9 mouse cellular contexts compared by ENCODE assay signal in the genomic region with DNA sequence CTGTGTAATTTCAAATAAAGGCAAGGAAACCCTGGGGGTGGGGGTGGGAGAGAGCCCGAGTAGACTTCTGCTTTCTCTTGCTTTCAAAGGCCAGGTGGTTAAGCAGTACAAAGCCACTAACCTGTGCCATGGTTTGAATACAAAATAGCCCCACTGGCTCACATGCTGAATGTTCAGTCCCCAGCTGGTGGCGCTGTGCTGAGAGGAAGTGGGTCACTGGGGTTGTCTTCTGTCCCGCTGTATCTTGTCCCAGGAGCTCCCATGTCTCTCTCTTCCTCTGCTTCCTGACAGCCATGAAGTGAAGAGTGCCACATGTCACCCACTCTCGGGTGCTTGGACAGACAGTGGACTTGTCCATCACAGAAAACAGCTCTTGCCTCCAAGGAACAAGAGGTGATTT. TPM values are rescaled to one million over a fixed set of nuclear protein-coding genes. Genes with fewer than 3 reads are reported as not detected.
DNase-seq lines count a peak whose midpoint lies in the region; ATAC-seq and TF ChIP-seq lines count a peak whose summit lies in the region.
"Had no signal": no experiment of that assay in that cellular context is flagged by ENCODE, and none has a peak within 500 bp of the region (broad histone marks: within the 10 kb centered on the region; RNA-seq: fewer than 3 reads in every experiment).

No protein-coding gene starts in this region.

- no peaks in the 10 kb centered on the region for H3K4me1 ChIP-seq in midbrain, postnatal 0 days (ENCODE audit: insufficient read depth, low read length)
- H3K4me1 ChIP-seq in midbrain, embryonic 11.5 days (ENCODE audit: control insufficient read depth, insufficient read depth, low read length), result no peaks in the 10 kb centered on the region

- peak; percentile 60 for DNase-seq in adrenal gland, postnatal 14 days
- no peak for DNase-seq in adrenal gland, postnatal 10 days
- DNase-seq in midbrain, postnatal 0 days (ENCODE audit: low spot score), result no peak
- no peak for DNase-seq in midbrain, embryonic 11.5 days (ENCODE audit: low spot score, missing footprints)
- DNase-seq in thymus, postnatal 25 days, result peak; percentile 69
- no peak for DNase-seq in right cerebral cortex, adult 18-20 months
- DNase-seq in adrenal gland, adult 2 months, result no peak
- DNase-seq: heart, postnatal 14 days had no signal

- no peaks in the 10 kb centered on the region for H3K27me3 ChIP-seq in midbrain, postnatal 0 days (ENCODE audit: insufficient read depth, low read length)
- H3K27me3 ChIP-seq in midbrain, embryonic 11.5 days (ENCODE audit: control insufficient read depth, insufficient read depth, low read length), result no peaks in the 10 kb centered on the region

- H3K9me3 ChIP-seq in midbrain, postnatal 0 days (ENCODE audit: low read length), result no peaks in the 10 kb centered on the region
- no peaks in the 10 kb centered on the region for H3K9me3 ChIP-seq in midbrain, embryonic 11.5 days (ENCODE audit: control insufficient read depth, low read length)

- no peak overlapping the region for H3K9ac ChIP-seq in midbrain, postnatal 0 days (replicated peaks; ENCODE audit: low read length, poor library complexity, severe bottlenecking)
- H3K9ac ChIP-seq in midbrain, embryonic 11.5 days (ENCODE audit: low read length), result no peak overlapping the region

- peak; percentile 30 for TF ChIP-seq CTCF in midbrain, postnatal 0 days (IDR thresholded peaks at IDR 0.05)

- H3K27ac ChIP-seq in midbrain, postnatal 0 days (ENCODE audit: low read depth, low read length), result no peak overlapping the region
- no peak overlapping the region for H3K27ac ChIP-seq in midbrain, embryonic 11.5 days (ENCODE audit: low read depth, low read length)

- H3K4me2 ChIP-seq in midbrain, postnatal 0 days (ENCODE audit: low read depth, low read length, poor library complexity, severe bottlenecking), result no peak overlapping the region
- no peak overlapping the region for H3K4me2 ChIP-seq in midbrain, embryonic 11.5 days

- no peak for ATAC-seq in midbrain, postnatal 0 days (ENCODE audit: low FRiP score)
- ATAC-seq in midbrain, embryonic 11.5 days (ENCODE audit: low FRiP score), result no peak
- ATAC-seq in megakaryocyte, adult 5-6 weeks (ENCODE audit: poor library complexity, severe bottlenecking), result 0 out of 2 replicates have a peak, but pooled peaks have one; percentile 28

- H3K36me3 ChIP-seq in midbrain, postnatal 0 days (ENCODE audit: insufficient read depth, low read length), result no peaks in the 10 kb centered on the region
- H3K36me3 ChIP-seq in midbrain, embryonic 11.5 days (ENCODE audit: control insufficient read depth, insufficient read depth, low read length), result no peaks in the 10 kb centered on the region

- 37% methylated on average over 4 of the region's 4 CpGs for WGBS in midbrain, postnatal 0 days
- WGBS in midbrain, embryonic 11.5 days, result 42% methylated on average over 3 of the region's 4 CpGs

- H3K4me3 ChIP-seq in midbrain, postnatal 0 days (ENCODE audit: low read depth, low read length), result no peak overlapping the region
- no peak overlapping the region for H3K4me3 ChIP-seq in midbrain, embryonic 11.5 days (ENCODE audit: low read depth, low read length)

RNA-seq across cellular contexts. Expression of gene Gch1, which starts 4.9 kb away (rescaled TPM):
- total RNA-seq in adrenal gland, postnatal 14 days (2021), result 42.0 and 51.3 TPM in 2 replicates
- 10 to 100 TPM; 33.4 to 40.4 TPM for total RNA-seq in adrenal gland, postnatal 10 days (2021)
- total RNA-seq in midbrain, postnatal 0 days (2014; rRNA removed), result 8.8 and 9.4 TPM in 2 replicates
- 5.3 and 6.9 TPM in 2 replicates for polyA plus RNA-seq in midbrain, postnatal 0 days (2015; fragmentation: Nextera tagmentation; extraction: Ambion mirVana)
- 2.1 and 2.9 TPM in 2 replicates for polyA plus RNA-seq in midbrain, embryonic 11.5 days (2014; fragmentation: Nextera tagmentation; extraction: Ambion mirVana)
- total RNA-seq in megakaryocyte, adult 5-6 weeks (2015), result 16.7 and 18.5 TPM in 2 replicates
- total RNA-seq in megakaryocyte, adult 5-6 weeks (2017), result 9.4 and 10.2 TPM in 2 replicates
- 10 to 100 TPM; 77.0 to 85.2 TPM for total RNA-seq in adrenal gland, adult 2 months (2021)
- 72.9 and 82.2 TPM in 2 replicates for polyA plus RNA-seq in adrenal gland, adult 2 months (2012; rRNA removed)

Comparison
In these comparisons a context has a peak if more than half of its experiments do, and no peak if none do; other contexts are left out.
1. DNase-seq: peak in adrenal gland, postnatal 14 days (single experiment) and thymus, postnatal 25 days (single experiment); none in adrenal gland, postnatal 10 days (single experiment), midbrain, postnatal 0 days (single experiment), midbrain, embryonic 11.5 days (single experiment), right cerebral cortex, adult 18-20 months (single experiment) and adrenal gland, adult 2 months (single experiment).